Mouse (Mus musculus) ES-E14 (cell line): ENCODE measurements around the gene Bloc1s6.

Source experiments
- MAFK ChIP-seq: IDR thresholded peaks from 2 replicates; pipeline ENCODE4 v1.6.1; 2014; ENCODE audit warnings: mild to moderate bottlenecking, low read depth, low read length, inconsistent platforms; ENCODE audit not compliant: insufficient read depth
- ZC3H11A ChIP-seq: IDR thresholded peaks from 2 replicates; pipeline ENCODE4 v1.6.1; 2012; ENCODE audit warnings: low read depth, mild to moderate bottlenecking, inconsistent platforms, low read length, borderline replicate concordance

DNA sequence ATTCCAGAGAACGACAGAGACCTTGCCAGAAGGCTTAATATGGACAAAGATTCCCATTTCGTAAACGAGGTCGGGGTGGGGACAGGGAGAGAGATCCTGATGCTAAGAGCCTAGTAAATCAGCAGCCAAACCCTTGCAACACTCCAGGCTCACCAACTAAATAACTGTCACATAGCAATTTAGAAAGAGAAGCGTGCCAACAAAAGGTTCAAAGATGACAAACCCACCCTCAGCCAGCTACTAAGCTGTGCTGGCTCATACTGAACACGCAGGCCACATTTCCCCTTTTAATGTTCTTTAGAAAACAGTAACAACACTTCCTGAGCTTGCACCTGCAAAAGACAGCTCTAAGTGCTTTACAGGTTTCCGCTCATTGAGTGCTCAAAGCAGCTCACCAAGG, 51.0 kb downstream of the Bloc1s6 start:
- no peak for TF ChIP-seq ZC3H11A
- TF ChIP-seq MAFK, result no peak
